Mouse (Mus musculus): ENCODE results near the gene Wdr83. TPM values are rescaled to one million over a fixed set of nuclear protein-coding genes. Genes with fewer than 3 reads are reported as not detected.

The Wdr83 gene
- polyA plus RNA-seq, 1 experiment = not detected

- 20% methylated on average over 9 of the region's 9 CpGs for WGBS
- peaks cover 10% of the 10 kb centered on the region for H3K4me1 ChIP-seq (ENCODE audit: control insufficient read depth, insufficient read depth, low read length)
- H3K4me3 ChIP-seq (ENCODE audit: insufficient read depth, low read depth, low read length) = peak overlapping the region; percentile 80
- TF ChIP-seq CTCF (IDR thresholded peaks at IDR 0.05; ENCODE audit: insufficient read depth, low read depth, low read length) = no peak
- no peak for TF ChIP-seq POLR2A (IDR thresholded peaks at IDR 0.05; ENCODE audit: insufficient read depth, low read depth, low read length)
- H3K27ac ChIP-seq (ENCODE audit: insufficient read depth, low read depth, low read length) = no peak overlapping the region; the same call in 1 of the 2 replicates
Observed at GRCm38 (mm10) chr8:85072364-85072929, 8.7 kb downstream of the Wdr83 start.

GRCm38 (mm10) chr8:85071514-85072281 is 9.4 kb downstream of the Wdr83 start, which contains the start of gene Dhps:
Gene Dhps (plus strand): TSS chr8:85071757.
- Histone ChIP-seq H3K4me3 (ENCODE audit: insufficient read depth, low read depth, low read length) (peak within 1 kb of the TSS; percentile 80), H3K27ac (ENCODE audit: insufficient read depth, low read depth, low read length) (peak within 1 kb of the TSS; percentile 78), H3K4me1 (ENCODE audit: control insufficient read depth, insufficient read depth, low read length) (peaks cover 10% of the 10 kb centered on the region)
- WGBS = under 1% methylated on average over 68 of the region's 68 CpGs
- TF ChIP-seq POLR2A (IDR thresholded peaks at IDR 0.05; ENCODE audit: insufficient read depth, low read depth, low read length) = peak; percentile 56
- 0 out of 2 replicates have a peak, but pooled peaks have one; percentile 19 for TF ChIP-seq CTCF (IDR thresholded peaks at IDR 0.05; ENCODE audit: insufficient read depth, low read depth, low read length)

- TF ChIP-seq CTCF (IDR thresholded peaks at IDR 0.05; ENCODE audit: insufficient read depth, low read depth, low read length) (no peak), POLR2A (IDR thresholded peaks at IDR 0.05; ENCODE audit: insufficient read depth, low read depth, low read length) (no peak)
- Histone ChIP-seq H3K4me1 (ENCODE audit: control insufficient read depth, insufficient read depth, low read length) (peaks cover 10% of the 10 kb centered on the region), H3K4me3 (ENCODE audit: insufficient read depth, low read depth, low read length) (no peak overlapping the region), H3K27ac (ENCODE audit: insufficient read depth, low read depth, low read length) (peak overlapping the region; percentile 76)
- 78% methylated on average over 5 of the region's 5 CpGs for WGBS
Observed at GRCm38 (mm10) chr8:85071041-85071440, 10.1 kb downstream of the Wdr83 start.

GRCm38 (mm10) chr8:85067982-85068381 is 13.1 kb downstream of the Wdr83 start, which contains the start of gene Gm5741:
Gene Gm5741 (minus strand): TSS chr8:85067982.
- TF ChIP-seq CTCF (IDR thresholded peaks at IDR 0.05; ENCODE audit: insufficient read depth, low read depth, low read length) = no peak
- no peak for TF ChIP-seq POLR2A (IDR thresholded peaks at IDR 0.05; ENCODE audit: insufficient read depth, low read depth, low read length)
- H3K27ac ChIP-seq (ENCODE audit: insufficient read depth, low read depth, low read length) = no peak within 1 kb of the TSS
- H3K4me1 ChIP-seq (ENCODE audit: control insufficient read depth, insufficient read depth, low read length) = peaks cover 7% of the 10 kb centered on the region
- H3K4me3 ChIP-seq (ENCODE audit: insufficient read depth, low read depth, low read length) = no peak within 1 kb of the TSS

- TF ChIP-seq CTCF (IDR thresholded peaks at IDR 0.05; ENCODE audit: insufficient read depth, low read depth, low read length) (no peak), POLR2A (IDR thresholded peaks at IDR 0.05; ENCODE audit: insufficient read depth, low read depth, low read length) (no peak)
- 98% methylated on average over 2 of the region's 2 CpGs for WGBS
- Histone ChIP-seq H3K4me3 (ENCODE audit: insufficient read depth, low read depth, low read length) (no peak overlapping the region), H3K27ac (ENCODE audit: insufficient read depth, low read depth, low read length) (no peak overlapping the region), H3K4me1 (ENCODE audit: control insufficient read depth, insufficient read depth, low read length) (peaks cover 2% of the 10 kb centered on the region)
Observed at GRCm38 (mm10) chr8:85067155-85067554, 14.0 kb downstream of the Wdr83 start.

GRCm38 (mm10) chr8:85065213-85065612 is 15.9 kb downstream of the Wdr83 start:
- Histone ChIP-seq H3K4me1 (ENCODE audit: control insufficient read depth, insufficient read depth, low read length) (peaks cover 8% of the 10 kb centered on the region), H3K27ac (ENCODE audit: insufficient read depth, low read depth, low read length) (no peak overlapping the region), H3K4me3 (ENCODE audit: insufficient read depth, low read depth, low read length) (no peak overlapping the region)
- TF ChIP-seq POLR2A (IDR thresholded peaks at IDR 0.05; ENCODE audit: insufficient read depth, low read depth, low read length) (no peak), CTCF (IDR thresholded peaks at IDR 0.05; ENCODE audit: insufficient read depth, low read depth, low read length) (no peak)
- WGBS = 35% methylated on average over 2 of the region's 2 CpGs

- TF ChIP-seq CTCF (IDR thresholded peaks at IDR 0.05; ENCODE audit: insufficient read depth, low read depth, low read length) (no peak), POLR2A (IDR thresholded peaks at IDR 0.05; ENCODE audit: insufficient read depth, low read depth, low read length) (no peak)
- no peak overlapping the region for H3K27ac ChIP-seq (ENCODE audit: insufficient read depth, low read depth, low read length)
- H3K4me3 ChIP-seq (ENCODE audit: insufficient read depth, low read depth, low read length) = no peak overlapping the region
- H3K4me1 ChIP-seq (ENCODE audit: control insufficient read depth, insufficient read depth, low read length) = peaks cover 9% of the 10 kb centered on the region
- 95% methylated on average over 4 of the region's 4 CpGs for WGBS
Observed at GRCm38 (mm10) chr8:85062603-85063002, 18.5 kb downstream of the Wdr83 start.

GRCm38 (mm10) chr8:85059879-85060616 is 21.1 kb downstream of the Wdr83 start, which contains the start of gene Fbxw9:
Gene Fbxw9 (plus strand): TSS chr8:85060055.
- TF ChIP-seq POLR2A (IDR thresholded peaks at IDR 0.05; ENCODE audit: insufficient read depth, low read depth, low read length) = peak; percentile 63; the same call in 1 of the 2 replicates
- TF ChIP-seq CTCF (IDR thresholded peaks at IDR 0.05; ENCODE audit: insufficient read depth, low read depth, low read length) = no peak
- under 1% methylated on average over 53 of the region's 53 CpGs for WGBS
- H3K4me3 ChIP-seq (ENCODE audit: insufficient read depth, low read depth, low read length) = peak within 1 kb of the TSS; percentile 79
- H3K27ac ChIP-seq (ENCODE audit: insufficient read depth, low read depth, low read length) = no peak within 1 kb of the TSS
- peaks cover 9% of the 10 kb centered on the region for H3K4me1 ChIP-seq (ENCODE audit: control insufficient read depth, insufficient read depth, low read length)

Data from olfactory bulb, adult 2 months (tissue).